Mouse (Mus musculus): ENCODE results near the gene Serinc5. TPM values are rescaled to one million over a fixed set of nuclear protein-coding genes. Genes with fewer than 3 reads are reported as not detected.

Gene Serinc5
- polyA plus RNA-seq, 1 experiment from 2014 or later, result 8.9 TPM

- no peaks in the 10 kb centered on the region for H3K4me1 ChIP-seq
- WGBS, result 94% methylated on average over 3 of the region's 3 CpGs
- DNase-seq (ENCODE audit: extremely low spot score, low spot score), result no peak
- H3K36me3 ChIP-seq (replicated peaks), result no peaks in the 10 kb centered on the region
- no peaks in the 10 kb centered on the region for H3K9me3 ChIP-seq
- H3K4me3 ChIP-seq, result no peak overlapping the region
- H3K27ac ChIP-seq, result no peak overlapping the region
- H3K27me3 ChIP-seq (ENCODE audit: poor library complexity, severe bottlenecking), result no peaks in the 10 kb centered on the region
Observed at GRCm38 (mm10) chr13:92717851-92718665, 107.2 kb downstream of the Serinc5 start.

DNA sequence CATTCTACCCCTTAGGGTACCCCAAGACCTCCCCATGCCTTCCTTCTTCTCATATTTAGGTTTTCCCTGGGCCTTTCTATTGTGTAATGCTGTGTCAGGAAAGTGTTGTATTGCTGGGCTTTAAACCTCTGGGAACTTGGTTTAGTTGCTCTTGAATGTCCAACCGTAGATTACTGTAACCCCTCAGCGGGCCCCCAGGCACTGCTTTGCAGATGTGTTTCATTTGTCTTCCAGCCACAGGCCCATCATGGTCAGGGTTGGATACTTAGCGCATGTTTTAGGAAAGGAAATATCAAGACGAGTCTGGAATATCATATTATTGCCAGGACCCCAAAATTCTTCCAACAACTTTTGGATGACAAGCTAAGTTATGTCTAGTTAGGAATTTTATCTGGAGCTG, 110.1 kb downstream of the Serinc5 start:
- 88% methylated on average over 4 of the region's 4 CpGs for WGBS
- no peaks in the 10 kb centered on the region for H3K36me3 ChIP-seq (replicated peaks)
- no peaks in the 10 kb centered on the region for H3K9me3 ChIP-seq
- no peak overlapping the region for H3K27ac ChIP-seq
- H3K4me3 ChIP-seq, result no peak overlapping the region
- H3K4me1 ChIP-seq, result no peaks in the 10 kb centered on the region
- DNase-seq (ENCODE audit: extremely low spot score, low spot score), result no peak
- no peaks in the 10 kb centered on the region for H3K27me3 ChIP-seq (ENCODE audit: poor library complexity, severe bottlenecking)

GRCm38 (mm10) chr13:92722389-92722788, 111.5 kb downstream of the Serinc5 start:
- H3K4me3 ChIP-seq, result no peak overlapping the region
- 86% methylated on average over 5 of the region's 5 CpGs for WGBS
- no peaks in the 10 kb centered on the region for H3K4me1 ChIP-seq
- no peaks in the 10 kb centered on the region for H3K9me3 ChIP-seq
- no peak for DNase-seq (ENCODE audit: extremely low spot score, low spot score)
- H3K27ac ChIP-seq, result no peak overlapping the region
- H3K27me3 ChIP-seq (ENCODE audit: poor library complexity, severe bottlenecking), result no peaks in the 10 kb centered on the region
- H3K36me3 ChIP-seq (replicated peaks), result no peaks in the 10 kb centered on the region

DNA sequence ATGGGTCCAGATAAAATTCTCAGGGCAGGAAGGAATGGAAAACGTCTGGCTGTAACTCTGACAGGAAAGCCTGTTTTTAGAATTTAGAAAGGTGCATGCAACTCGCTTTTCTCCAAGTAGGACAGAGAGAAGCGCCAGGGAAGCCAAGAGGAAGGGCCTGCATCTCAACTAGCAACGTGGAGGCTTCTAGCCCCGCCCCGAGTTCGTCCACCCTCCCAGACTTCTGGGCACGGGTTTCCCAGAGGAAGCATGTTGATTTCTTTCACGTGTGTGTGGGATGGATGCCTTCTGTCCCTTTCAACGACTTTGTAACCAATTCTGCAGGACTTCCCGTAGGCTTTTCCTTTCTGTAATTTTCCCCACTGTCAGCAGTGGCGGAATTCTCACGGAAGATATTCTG, 118.9 kb downstream of the Serinc5 start:
- Histone ChIP-seq H3K4me3 (no peak overlapping the region), H3K4me1 (0 out of 2 replicates have a peak, but pooled peaks cover 5% of the 10 kb centered on the region), H3K27ac (no peak overlapping the region), H3K36me3 (replicated peaks) (no peaks in the 10 kb centered on the region), H3K27me3 (ENCODE audit: poor library complexity, severe bottlenecking) (no peaks in the 10 kb centered on the region), H3K9me3 (no peaks in the 10 kb centered on the region)
- 70% methylated on average over 13 of the region's 13 CpGs for WGBS
- DNase-seq (ENCODE audit: extremely low spot score, low spot score), result no peak

GRCm38 (mm10) chr13:92731811-92732210, 120.9 kb downstream of the Serinc5 start:
- 87% methylated on average over 6 of the region's 6 CpGs for WGBS
- DNase-seq (ENCODE audit: extremely low spot score, low spot score), result no peak
- H3K27ac ChIP-seq, result no peak overlapping the region
- peaks cover 12% of the 10 kb centered on the region for H3K4me1 ChIP-seq
- H3K4me3 ChIP-seq, result no peak overlapping the region
- H3K9me3 ChIP-seq, result no peaks in the 10 kb centered on the region
- no peaks in the 10 kb centered on the region for H3K36me3 ChIP-seq (replicated peaks)
- H3K27me3 ChIP-seq (ENCODE audit: poor library complexity, severe bottlenecking), result no peaks in the 10 kb centered on the region

- Histone ChIP-seq H3K4me3 (no peak overlapping the region), H3K9me3 (no peaks in the 10 kb centered on the region), H3K27me3 (ENCODE audit: poor library complexity, severe bottlenecking) (no peaks in the 10 kb centered on the region), H3K27ac (no peak overlapping the region), H3K4me1 (peaks cover 17% of the 10 kb centered on the region), H3K36me3 (replicated peaks) (no peaks in the 10 kb centered on the region)
- WGBS, result 88% methylated on average over 5 of the region's 5 CpGs
- DNase-seq (ENCODE audit: extremely low spot score, low spot score), result no peak
Observed at GRCm38 (mm10) chr13:92732836-92733235, 121.9 kb downstream of the Serinc5 start.

- 40% methylated on average over 9 of the region's 9 CpGs for WGBS
- Histone ChIP-seq H3K4me1 (peaks cover 17% of the 10 kb centered on the region), H3K27me3 (ENCODE audit: poor library complexity, severe bottlenecking) (no peaks in the 10 kb centered on the region), H3K36me3 (replicated peaks) (no peaks in the 10 kb centered on the region), H3K4me3 (no peak overlapping the region), H3K27ac (no peak overlapping the region), H3K9me3 (no peaks in the 10 kb centered on the region)
- DNase-seq (ENCODE audit: extremely low spot score, low spot score), result no peak
Observed at GRCm38 (mm10) chr13:92733252-92733651, 122.4 kb downstream of the Serinc5 start.

DNA sequence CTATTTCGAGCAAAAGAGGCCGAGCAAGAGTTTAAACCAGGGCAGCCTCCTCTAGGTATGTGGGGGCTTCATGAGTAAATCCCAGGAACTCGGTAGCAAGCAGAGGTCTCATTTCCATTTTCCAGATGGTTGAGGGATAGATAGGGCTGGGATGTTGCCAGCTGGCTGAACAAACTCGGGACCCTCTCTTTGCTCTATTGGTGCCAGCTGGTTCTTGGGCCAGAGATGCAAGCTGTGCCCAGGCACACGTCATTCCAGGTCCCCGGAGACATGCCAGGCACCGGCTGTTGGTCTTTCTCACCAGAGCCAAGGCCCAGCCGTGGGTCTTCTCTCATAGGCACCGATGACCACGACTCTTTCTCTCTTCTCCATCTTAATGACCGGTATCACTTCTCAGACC, 122.8 kb downstream of the Serinc5 start:
- no peak for DNase-seq (ENCODE audit: extremely low spot score, low spot score)
- no peaks in the 10 kb centered on the region for H3K27me3 ChIP-seq (ENCODE audit: poor library complexity, severe bottlenecking)
- H3K4me3 ChIP-seq, result no peak overlapping the region
- H3K27ac ChIP-seq, result no peak overlapping the region
- H3K4me1 ChIP-seq, result peaks cover 17% of the 10 kb centered on the region
- H3K9me3 ChIP-seq, result no peaks in the 10 kb centered on the region
- no peaks in the 10 kb centered on the region for H3K36me3 ChIP-seq (replicated peaks)
- 87% methylated on average over 11 of the region's 11 CpGs for WGBS

GRCm38 (mm10) chr13:92735693-92736092, 124.8 kb downstream of the Serinc5 start:
- no peaks in the 10 kb centered on the region for H3K36me3 ChIP-seq (replicated peaks)
- peaks cover 17% of the 10 kb centered on the region for H3K4me1 ChIP-seq
- no peak overlapping the region for H3K4me3 ChIP-seq
- no peaks in the 10 kb centered on the region for H3K9me3 ChIP-seq
- no peaks in the 10 kb centered on the region for H3K27me3 ChIP-seq (ENCODE audit: poor library complexity, severe bottlenecking)
- 84% methylated on average over 1 of the region's 1 CpGs for whole genome bisulfite sequencing
- DNase-seq (ENCODE audit: extremely low spot score, low spot score), result no peak
- no peak overlapping the region for H3K27ac ChIP-seq

GRCm38 (mm10) chr13:92736516-92737300, 125.8 kb downstream of the Serinc5 start:
- Histone ChIP-seq H3K36me3 (replicated peaks) (no peaks in the 10 kb centered on the region), H3K27ac (peak overlapping the region; percentile 62), H3K4me1 (peaks cover 17% of the 10 kb centered on the region), H3K27me3 (ENCODE audit: poor library complexity, severe bottlenecking) (no peaks in the 10 kb centered on the region), H3K9me3 (no peaks in the 10 kb centered on the region), H3K4me3 (no peak overlapping the region)
- 67% methylated on average over 11 of the region's 11 CpGs for WGBS
- no peak for DNase-seq (ENCODE audit: extremely low spot score, low spot score)

- H3K27me3 ChIP-seq (ENCODE audit: poor library complexity, severe bottlenecking), result no peaks in the 10 kb centered on the region
- H3K27ac ChIP-seq, result no peak overlapping the region
- 81% methylated on average over 3 of the region's 3 CpGs for WGBS
- H3K9me3 ChIP-seq, result no peaks in the 10 kb centered on the region
- no peak overlapping the region for H3K4me3 ChIP-seq
- H3K36me3 ChIP-seq (replicated peaks), result no peaks in the 10 kb centered on the region
- peaks cover 11% of the 10 kb centered on the region for H3K4me1 ChIP-seq
- DNase-seq (ENCODE audit: extremely low spot score, low spot score), result no peak
Observed at GRCm38 (mm10) chr13:92738821-92739220, 127.9 kb downstream of the Serinc5 start.

- 93% methylated on average over 3 of the region's 3 CpGs for WGBS
- Histone ChIP-seq H3K27me3 (ENCODE audit: poor library complexity, severe bottlenecking) (no peaks in the 10 kb centered on the region), H3K27ac (no peak overlapping the region), H3K4me3 (no peak overlapping the region), H3K4me1 (peaks cover 11% of the 10 kb centered on the region), H3K36me3 (replicated peaks) (no peaks in the 10 kb centered on the region), H3K9me3 (no peaks in the 10 kb centered on the region)
- DNase-seq (ENCODE audit: extremely low spot score, low spot score), result no peak
Observed at GRCm38 (mm10) chr13:92739858-92740257, 129.0 kb downstream of the Serinc5 start.

GRCm38 (mm10) chr13:92740671-92741270, 129.9 kb downstream of the Serinc5 start:
- no peak for DNase-seq (ENCODE audit: extremely low spot score, low spot score)
- Histone ChIP-seq H3K4me1 (peaks cover 11% of the 10 kb centered on the region), H3K27me3 (ENCODE audit: poor library complexity, severe bottlenecking) (no peaks in the 10 kb centered on the region), H3K27ac (0 out of 2 replicates have a peak overlapping the region, but pooled peaks have one; percentile 13), H3K4me3 (no peak overlapping the region), H3K9me3 (no peaks in the 10 kb centered on the region), H3K36me3 (replicated peaks) (no peaks in the 10 kb centered on the region)
- 12% methylated on average over 2 of the region's 2 CpGs for WGBS

Measured in forebrain, embryonic 10.5 days (tissue).